Mouse (Mus musculus): ENCODE results near the gene Tmprss9.

DNA sequence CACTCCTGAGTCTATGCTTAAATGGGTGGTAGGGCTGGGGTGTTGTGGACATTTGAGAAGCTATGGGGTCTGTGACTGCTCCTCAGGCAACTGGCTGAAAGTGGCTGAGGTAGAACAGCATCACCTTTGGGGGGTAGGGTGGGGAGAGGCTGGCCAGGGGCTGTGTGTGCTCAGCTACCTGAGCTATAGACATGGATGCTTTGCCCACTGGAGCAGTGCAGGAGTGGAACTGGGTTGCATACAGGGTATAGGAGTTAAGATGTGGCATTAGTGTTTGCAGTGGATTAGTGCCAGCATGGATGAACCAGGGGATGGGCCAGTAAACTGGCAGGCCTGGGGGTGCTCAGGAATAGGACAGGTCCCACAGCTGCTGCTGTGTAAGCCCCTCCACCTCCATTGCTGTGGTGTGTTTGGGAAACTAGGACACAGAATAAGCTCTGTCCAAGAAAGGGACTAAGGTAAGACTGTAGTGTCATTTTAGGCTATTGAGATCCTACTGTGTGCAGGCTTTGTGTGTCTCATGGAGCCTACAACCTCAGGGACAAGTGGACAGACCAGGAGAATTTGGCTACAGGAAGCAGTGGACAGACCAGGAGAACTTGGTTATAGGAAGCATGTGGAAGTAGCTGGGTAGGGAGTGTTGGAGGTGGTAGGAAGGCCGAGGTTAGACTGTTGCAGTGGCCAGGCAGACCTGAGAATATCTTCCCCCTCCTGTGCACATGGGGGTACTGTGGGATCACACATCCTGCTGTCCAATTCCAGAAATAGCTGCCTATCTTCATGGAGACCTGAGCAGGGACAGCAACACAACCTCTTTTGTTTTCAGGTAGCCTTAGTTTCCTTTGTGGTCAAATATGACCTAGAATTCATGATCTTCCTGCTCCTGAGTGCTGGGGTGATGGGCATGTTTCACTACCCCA lies 42.0 kb upstream of the Tmprss9 start:
- TF ChIP-seq GATA1 (IDR thresholded peaks at IDR 0.05; ENCODE audit: borderline replicate concordance, low read length) = no peak
- no peak for TF ChIP-seq FLI1 (IDR thresholded peaks at IDR 0.05; ENCODE audit: low read length)

All from megakaryocyte, embryonic 14.5 days (primary cell).